Mouse (Mus musculus): ENCODE measurements around the gene Alox15.
A peak's percentile ranks its signal among the peaks of the same experiment; 100 is the strongest.
"Not testable (repeated sequence)": the region's sequence is repeated elsewhere in the genome, so short reads cannot be mapped to it uniquely, and the experiment has no call there.

Gene Alox15

DNA sequence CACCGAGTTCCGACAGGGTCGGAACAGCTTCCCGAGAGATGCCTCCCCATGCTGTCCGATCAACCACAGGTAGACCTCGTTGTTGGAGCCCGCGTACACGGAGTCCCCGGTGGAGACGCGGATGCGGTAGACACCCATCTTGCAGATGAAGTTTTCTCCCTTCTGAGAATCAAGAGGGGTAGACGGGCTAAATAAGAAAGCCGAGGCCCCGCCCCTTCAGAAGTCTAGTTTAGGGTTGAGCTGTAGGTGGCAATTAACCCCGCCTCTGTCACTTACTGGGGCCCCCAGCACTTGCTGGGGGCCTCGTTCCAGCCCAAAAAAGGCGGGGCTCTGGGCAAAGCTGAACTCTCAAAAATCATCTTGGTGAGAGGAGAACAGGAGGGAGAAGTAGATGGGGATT is at the start of gene Alox15:
TSS of gene Alox15 (minus strand) at position 164 of the 400 bp plus-strand sequence.
- no peak for DNase-seq (ENCODE audit: low spot score in 2 of 2)

DNA sequence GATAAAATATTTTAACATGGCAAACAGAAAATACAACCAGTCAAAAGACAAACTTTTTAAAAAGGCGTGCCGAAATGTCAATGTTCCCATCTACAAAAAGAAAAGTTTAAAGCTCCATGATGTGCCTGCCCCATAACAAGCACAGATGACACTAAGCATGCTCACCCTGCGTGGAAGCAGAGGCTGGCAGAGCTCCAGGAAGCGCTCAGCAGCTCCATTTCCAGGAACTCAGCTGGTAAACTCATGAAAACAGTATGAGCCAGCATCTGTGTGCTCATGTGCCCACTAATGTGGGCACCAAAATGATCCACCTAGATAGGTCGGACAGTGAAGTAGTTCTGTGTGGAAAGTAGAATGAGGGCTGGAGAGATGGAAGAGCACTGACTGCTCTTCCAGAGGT is 37.6 kb upstream of the Alox15 start:
- DNase-seq (ENCODE audit: low spot score in 2 of 2): peak in 1 of 2 experiments; percentile 40

DNA sequence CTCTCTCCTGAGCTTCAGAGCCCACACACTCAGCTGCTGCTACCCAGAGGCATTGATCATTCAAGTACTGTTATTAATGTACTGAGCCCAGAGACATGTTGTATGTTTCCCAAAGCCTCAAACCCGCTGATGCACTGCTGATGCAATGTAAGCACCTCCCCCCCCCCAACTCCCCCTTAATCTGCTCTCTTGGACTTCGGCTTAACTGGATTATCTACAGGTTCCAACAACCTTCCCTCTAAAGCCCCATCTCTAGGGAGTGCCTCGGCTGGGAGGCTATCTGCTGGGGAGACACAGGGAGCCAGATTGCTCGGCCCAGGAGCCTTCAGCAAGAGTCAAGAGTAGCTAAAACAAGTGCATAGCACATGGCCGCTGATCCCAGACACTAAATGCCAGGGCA is 35.6 kb upstream of the Alox15 start:
- DNase-seq (ENCODE audit: low spot score in 2 of 2): no peak

DNA sequence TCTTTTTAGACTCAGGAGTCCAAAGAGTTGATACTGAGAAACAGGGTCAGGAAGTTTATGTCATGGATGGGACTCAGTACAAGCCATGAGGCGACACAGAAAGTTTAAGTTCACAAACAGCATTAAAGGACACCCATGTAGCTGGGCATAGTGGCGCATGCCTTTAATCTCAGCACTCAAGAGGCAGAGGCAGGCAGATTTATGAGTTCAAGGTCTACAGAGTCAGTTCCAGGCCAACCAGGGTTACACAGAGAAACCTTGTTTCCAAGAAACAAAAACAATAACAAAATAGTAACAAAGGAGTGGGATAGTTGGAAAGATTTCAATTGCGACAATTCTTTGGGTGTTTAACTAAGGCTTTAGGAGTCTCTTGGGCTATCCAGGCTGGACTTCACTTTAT is 32.3 kb upstream of the Alox15 start:
- DNase-seq (ENCODE audit: low spot score in 2 of 2): no peak

DNA sequence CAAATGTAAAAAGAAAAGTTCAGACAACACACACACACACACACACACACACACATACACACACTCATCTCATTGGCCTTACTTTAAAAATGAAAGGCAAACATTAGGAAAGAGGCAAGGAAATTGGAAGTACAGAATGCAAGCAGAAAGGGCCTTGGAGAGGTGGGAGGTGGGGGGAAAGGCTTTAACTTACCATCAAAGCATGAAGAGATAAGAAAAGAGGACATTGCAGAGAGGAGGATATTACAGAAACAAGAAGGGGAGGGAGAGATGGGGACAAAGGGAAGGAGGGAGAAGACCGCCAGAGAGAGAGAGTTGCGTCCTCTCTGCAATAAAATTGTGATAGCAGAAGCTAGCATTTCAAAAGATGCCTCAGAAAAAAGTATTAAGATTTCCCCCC is 29.5 kb upstream of the Alox15 start:
- no peak for DNase-seq (ENCODE audit: low spot score in 2 of 2)

DNA sequence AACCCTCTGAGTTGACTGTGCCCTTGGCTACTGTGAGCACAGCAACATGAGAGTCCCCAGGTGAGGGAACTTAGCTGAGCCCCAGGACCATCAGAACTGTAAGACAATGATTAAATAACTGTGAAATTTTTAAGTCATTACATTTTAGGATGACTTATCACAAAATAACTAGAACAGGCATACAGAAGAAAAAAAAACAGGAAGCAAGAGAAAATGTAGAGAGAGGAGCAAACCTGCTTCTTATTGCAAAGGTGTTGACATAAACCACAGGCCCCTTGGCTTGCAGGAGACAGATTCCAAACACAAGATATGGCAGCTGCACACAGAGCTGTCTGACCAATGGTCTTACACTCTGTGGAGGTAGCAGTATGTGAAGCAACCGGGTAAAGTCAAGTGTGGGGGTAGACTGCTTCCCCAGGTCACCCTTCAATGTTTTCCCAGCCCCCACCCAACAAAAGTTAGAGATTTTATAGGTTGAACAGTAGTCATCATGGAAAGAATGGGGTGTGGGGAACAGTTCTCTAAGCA is 28.7 kb upstream of the Alox15 start:
- DNase-seq (ENCODE audit: low spot score in 2 of 2): no peak

DNA sequence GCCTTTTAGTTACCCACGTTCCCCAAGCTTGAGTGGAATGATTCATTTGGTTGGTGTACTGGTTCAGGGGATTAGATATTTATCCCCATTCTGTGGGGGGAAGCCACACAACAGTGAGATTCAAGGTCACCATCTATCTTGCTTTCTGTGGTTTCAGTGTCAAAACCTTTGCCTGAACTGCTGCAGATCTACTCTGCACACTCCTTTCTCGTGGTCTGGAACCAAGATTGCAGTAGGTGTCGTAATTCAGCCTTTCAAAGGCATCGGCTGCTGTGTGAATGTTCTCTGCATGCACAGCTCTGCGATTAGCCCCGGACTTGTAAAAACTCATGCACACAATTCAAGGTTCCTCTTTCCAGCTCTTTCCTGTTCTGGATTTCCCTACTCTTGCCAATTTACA is 24.2 kb upstream of the Alox15 start:
- no peak for DNase-seq (ENCODE audit: low spot score in 2 of 2)

DNA sequence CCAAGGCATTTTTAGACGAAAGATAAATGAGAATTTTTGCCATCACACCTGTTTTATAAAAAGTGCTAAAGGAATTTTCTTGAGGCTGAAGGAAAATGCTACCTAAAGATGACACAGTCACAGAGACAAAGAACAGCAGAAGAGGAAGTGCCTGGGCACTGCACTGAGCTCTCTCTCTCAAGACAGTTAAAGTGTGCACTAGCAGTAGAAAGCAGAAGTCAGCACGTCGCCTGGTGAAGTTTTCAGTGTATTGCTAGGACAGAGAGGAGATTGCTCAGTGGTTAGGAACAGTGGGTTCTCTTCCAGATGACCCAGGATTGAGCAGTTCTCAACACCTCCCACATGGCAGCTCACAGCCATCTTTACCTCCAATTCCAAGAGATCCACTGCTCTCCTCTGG is 22.5 kb upstream of the Alox15 start:
- no peak for DNase-seq (ENCODE audit: low spot score in 2 of 2)

DNA sequence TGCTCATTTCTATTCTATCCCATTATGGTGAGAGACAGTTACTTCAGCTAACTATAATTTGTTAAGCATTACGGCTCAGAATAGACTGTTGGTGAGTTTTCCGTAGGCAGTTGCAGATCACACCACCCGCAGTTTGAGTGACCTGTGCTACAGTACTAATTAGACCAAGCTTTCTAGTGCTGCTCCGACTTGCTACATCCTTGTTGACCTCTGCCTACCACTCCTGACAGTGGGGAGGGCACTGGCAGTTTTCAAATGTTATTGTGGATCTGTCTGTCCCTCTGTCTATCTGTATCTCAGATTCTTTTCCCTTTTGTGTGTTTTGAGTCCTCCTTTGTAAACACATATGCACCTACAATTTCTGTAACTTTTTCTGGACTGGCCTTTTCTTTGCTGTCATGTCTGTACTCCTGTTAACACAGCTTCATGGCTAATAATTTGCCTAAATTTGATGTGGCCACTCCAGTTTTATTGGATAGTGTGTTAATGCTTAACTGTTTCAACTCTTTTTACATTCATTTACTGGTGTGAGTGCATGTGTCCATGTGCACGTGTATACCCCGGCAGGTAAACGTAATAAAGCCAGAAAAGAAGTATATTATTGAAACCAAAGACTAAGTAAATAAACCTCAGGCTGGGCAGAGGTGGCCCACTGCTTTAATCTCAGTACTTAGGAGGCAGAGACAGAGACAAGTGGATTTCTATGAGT is 21.2 kb upstream of the Alox15 start:
- no peak for DNase-seq (ENCODE audit: low spot score in 2 of 2)

DNA sequence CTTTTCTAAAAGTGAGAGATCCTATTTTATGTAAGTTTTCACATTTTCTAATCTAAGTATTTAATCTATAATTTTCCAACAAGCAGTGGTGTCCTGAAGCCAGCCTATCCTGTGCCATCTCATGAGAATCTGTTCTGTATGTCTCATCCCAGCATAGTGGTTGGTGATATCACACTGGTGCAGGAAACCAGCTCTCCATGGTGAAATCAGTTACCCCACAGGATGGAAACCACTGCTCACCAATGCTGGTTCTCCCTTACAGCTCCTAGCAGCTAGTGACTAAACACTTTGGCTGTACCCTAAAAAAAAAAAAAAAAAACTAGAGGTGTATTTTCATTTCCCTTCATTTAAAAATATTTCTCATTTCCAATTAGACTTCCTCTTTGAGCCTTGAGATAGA is 20.6 kb upstream of the Alox15 start:
- no peak for DNase-seq (ENCODE audit: low spot score in 2 of 2)

DNA sequence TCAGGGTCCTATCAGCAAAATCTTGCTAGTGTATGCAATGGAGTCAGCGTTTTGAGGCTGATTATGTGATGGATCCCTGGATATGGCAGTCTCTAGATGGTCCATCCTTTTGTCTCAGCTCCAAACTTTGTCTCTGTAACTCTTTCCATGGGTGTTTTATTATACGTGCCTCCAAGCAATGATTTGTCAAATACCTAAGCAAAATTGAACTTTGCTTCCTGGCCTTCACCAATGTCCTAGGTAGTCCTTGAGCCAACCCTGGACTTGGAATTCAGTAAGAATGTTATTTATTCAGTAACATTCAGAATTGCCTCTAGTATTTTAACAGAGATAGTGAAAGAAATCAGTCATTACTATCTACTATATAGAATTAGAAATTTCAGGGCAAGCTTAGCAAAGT is 16.8 kb upstream of the Alox15 start:
- not testable (repeated sequence) for DNase-seq (ENCODE audit: low spot score in 2 of 2)

DNA sequence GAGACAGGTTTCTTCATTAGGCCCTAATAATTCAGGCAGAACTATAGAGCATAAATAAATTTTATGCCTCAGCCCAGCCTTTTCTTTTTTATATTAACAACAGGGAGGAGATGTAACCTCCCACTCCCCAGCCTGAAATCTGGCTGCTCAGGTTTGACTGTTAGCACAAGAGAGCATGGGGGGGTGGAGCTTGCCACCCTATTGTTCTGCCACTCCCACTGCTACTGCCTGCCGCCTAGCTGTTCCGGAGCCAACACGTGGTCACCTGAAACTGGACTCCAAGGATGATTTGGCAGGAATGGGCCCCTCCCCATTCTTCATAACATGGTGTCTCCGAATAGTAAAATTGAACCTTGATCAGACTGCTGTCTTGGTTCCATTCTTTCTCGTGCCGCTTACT is 15.9 kb upstream of the Alox15 start:
- DNase-seq (ENCODE audit: low spot score in 2 of 2): not testable (repeated sequence)

DNA sequence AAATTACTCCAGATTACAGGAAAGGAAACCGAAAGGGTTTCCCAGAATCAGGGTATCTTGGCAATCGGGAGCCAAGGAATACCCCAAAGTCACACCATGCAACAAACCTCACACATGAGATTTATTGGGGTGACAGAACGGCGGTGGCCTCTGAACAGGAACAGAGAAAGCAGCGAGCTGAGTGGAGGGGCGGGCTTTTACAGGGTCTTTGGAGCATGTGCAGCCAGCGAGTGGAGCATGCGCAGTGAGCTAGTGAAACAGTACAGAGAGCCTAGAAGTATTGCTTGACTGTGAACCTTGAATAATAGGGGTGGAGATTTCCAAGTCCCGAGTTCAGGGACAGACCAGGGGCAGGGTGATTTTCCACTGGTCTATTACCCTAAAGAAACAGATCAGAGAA is 3.2 kb downstream of the Alox15 start:
- no peak for DNase-seq (ENCODE audit: low spot score in 2 of 2)

DNA sequence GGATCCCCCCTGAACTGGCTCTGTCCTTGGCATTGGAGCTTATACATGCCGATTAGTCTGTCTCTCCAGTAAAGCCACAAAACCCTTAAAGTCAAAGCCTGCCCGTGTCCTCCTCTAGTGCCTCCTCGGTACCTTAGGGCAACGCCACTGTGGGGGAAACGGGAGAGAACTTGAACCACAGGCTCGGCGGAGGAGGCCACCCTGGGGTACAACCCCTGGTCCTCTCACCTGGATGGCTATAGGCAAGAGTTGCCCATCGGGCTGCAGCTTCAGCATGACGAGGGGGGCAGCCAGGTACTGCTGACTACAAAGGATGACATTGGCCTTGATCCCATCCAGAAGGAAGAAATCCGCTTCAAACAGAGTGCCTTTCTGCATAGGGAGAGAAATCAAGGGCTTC is 4.0 kb downstream of the Alox15 start:
- no peak for DNase-seq (ENCODE audit: low spot score in 2 of 2)

DNA sequence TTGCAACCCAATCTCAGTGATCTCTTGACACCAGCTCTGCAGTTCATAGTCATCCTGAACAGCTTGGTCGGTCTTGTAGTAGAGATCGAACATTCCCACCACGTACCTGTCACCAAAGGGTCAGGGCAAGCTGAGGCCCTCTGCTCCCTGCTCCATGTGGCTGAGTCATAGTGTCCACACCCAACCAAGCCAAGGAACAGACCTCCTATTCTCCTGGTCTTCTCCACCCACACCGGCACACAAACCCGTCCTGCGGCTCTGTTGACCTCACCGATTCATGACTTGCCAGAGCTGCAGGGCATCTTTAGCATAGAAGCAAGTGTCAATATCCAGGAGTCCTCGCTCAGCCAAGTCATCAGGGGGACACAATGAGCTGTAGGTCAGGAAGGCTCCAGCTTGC is 6.3 kb downstream of the Alox15 start:
- no peak for DNase-seq (ENCODE audit: low spot score in 2 of 2)

DNA sequence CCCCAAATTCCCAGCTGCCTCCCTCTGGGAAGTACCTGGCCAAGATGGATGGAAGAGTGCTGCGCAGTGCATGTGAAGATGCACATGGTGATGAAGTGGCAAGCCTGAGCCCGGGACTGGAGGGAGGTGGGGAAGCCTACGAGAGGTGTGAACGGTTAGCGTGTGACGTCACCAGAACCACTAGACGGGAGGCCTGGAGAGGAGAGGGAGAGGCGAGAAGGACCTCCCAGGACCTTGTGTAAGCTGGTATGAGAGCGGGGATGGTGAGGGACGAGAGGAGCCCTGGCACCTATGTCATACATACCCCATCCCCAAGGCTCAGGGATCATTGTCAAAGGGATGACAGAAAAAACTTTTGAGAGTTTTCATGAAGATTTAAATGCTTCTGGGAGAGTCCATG is 6.8 kb downstream of the Alox15 start:
- no peak for DNase-seq (ENCODE audit: low spot score in 2 of 2)

DNA sequence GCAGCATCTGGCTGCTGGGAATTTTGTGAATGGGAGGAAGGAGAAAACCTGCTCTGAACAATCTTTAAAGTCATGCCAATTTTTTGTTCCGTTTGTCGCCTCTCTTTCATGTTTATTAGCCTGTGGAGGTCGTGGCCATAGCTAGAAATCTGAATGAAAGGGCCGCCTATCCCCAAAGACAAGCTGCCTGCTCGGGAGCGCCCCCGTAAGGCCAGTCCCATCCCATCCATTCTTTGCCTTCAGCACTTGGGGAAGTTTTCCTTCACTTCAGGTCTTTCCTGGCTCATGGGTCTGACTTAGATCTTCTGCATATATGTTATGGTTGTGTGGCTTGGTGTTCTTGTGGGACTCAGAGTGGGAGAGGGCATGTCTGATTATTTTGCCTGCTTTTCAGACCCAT is 12.3 kb downstream of the Alox15 start:
- DNase-seq (ENCODE audit: low spot score in 2 of 2): no peak

DNA sequence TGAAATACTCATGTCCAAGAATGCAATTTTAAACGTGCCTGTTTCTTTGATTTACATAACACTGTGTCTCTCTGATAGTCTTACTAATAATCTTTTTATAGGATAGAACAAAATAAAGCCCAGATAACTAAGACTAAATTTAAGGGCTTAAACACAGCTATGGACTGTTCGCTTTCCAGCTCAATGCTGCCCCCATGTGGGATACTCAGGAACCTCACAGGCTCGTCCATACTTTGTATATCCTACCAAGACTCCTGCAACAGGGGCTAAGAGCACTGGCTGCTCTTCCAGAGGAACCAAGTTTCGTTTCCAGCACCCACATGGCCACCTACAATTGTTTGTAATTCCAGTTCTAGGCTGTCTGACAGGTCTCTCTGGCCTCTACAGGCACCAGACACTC is 17.4 kb downstream of the Alox15 start:
- DNase-seq (ENCODE audit: low spot score in 2 of 2): peak; percentile 58 to 84

DNA sequence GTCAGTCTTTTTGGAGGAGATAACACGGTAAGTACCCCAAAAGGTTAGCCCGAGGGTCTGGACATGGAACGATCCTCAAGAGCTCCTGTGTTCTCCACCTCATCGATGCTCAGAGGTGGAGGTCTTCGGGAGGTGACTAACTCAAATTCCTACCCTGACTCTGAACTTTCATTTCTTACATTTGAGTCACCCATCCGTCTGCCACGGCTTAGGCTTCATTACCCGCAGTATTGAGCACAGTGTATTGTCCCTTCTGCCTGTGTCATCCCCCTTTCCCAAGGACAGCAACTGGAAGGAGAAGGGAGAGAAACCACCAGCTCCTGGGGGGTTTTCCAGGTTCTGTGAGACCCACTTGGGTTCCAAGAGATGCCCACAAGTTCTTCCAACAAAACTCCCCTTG is 27.1 kb downstream of the Alox15 start:
- DNase-seq (ENCODE audit: low spot score in 2 of 2): no peak

DNA sequence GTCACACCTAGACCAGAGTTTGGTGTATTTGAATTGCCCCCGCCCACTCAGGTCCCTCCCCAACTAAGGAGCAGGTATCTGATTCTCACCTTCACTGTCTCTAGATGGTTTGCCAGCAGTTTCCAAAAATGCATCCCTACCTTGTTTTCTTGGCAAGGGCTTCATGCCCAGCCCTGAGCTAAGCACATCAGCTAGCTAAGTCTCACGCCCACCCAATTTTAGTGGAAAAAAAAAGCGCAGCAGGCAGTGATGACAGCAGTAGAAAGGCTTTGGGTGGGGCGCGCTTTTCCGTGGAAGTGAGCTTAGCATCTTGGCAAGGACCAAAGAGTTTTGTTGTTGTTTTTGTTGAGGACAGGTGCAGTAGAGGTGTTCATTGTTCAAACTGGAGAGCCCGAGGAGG is 29.3 kb downstream of the Alox15 start, which contains the start of gene Alox12e:
TSS of gene Alox12e (minus strand) at position 101 of the 400 bp plus-strand sequence.
- no peak for DNase-seq (ENCODE audit: low spot score in 2 of 2)

DNA sequence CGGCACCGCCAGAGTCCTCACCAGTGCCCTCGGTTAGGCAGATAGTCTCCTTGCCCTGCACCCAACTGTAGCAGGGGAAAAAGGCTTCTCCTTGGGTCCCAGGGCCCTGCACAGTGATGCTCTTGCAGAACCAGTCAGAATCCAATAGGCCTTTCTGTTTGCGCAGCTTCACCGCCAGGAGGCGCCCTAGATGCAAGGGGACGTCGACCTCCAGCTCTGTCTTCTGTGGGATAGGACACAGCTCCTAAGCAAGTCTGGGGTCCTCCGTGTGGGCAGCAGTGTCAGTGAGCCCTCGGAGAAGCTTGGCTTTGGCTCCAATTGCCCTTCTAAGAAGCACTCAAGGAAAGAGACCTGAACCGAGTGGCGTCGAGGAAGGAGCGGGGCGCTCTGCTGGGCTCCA is 30.2 kb downstream of the Alox15 start:
- DNase-seq (ENCODE audit: low spot score in 2 of 2): peak in 1 of 2 experiments; percentile 38

DNA sequence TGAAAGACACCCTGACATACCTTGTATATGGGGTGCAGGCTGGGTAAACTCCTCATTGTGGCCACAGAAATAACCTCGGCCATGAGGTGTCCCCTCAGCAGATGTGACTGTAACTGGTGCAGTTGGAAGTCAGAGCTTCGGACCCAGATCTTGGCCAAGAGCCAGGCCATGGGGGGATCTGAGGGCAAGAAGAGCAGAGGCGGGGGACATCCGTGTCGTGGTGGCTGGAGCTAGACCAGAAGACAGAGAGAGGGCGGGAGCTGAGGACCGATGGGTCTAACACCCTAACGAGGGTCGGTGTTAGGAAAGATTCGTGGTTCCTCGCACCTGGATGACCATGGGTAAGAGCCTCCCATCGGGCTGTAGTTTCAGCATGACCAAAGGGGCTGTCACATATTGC is 32.2 kb downstream of the Alox15 start:
- DNase-seq (ENCODE audit: low spot score in 2 of 2): no peak

DNA sequence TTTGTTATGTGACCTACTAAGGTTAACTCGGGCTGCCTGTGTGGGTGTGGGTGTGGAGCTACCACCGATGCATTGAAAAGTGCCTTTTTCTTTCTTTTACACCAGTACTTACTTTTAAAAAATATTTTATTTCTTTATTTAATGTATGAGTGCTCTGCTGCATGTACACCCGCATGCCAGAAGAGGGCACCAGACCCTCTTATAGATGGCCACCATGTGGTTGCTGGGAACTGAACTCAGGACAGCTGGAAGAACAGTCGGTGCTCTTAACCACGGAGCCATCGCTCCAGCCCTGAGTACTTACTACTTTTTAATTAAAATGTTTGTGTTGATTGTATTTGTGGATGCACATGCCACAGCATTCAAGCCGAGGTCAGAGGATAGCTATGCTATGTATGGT is 38.0 kb downstream of the Alox15 start:
- no peak for DNase-seq (ENCODE audit: low spot score in 2 of 2)

DNA sequence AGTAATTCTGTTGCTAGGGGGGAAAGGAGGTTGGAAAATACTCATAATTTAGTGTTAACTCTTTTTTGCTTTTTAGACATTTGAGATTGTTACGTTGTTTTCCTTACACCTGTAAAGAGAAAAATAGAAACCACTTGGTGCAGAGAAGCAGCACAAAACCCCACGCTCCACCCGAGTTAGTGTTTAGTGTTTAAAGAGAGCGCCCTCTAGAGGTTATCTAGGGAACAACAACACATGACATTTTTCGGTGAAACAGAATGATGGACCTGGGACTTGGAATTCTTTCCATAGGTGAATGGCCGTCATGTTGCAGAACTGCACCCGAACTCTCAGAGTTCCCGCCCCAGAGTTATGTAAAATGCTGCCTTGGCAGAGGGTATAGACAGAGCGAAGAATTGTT is 42.5 kb downstream of the Alox15 start:
- peak in 1 of 2 experiments; percentile 41 for DNase-seq (ENCODE audit: low spot score in 2 of 2)

Data from right cerebral cortex, postnatal 10 days (tissue).